Mouse (Mus musculus) brain, embryonic 14.5 days (tissue): Measurements from ENCODE around the gene Cyp1a2.

Source experiments
- CTCF ChIP-seq: fragments of 200-500 bp; IDR thresholded peaks from 2 replicates; pipeline ENCODE4 v1.5.1; 2012; ENCODE audit warnings: inconsistent platforms, mild to moderate bottlenecking, moderate library complexity, borderline replicate concordance; ENCODE audit not compliant: insufficient read depth, insufficient read length; ENCODE audit errors: extremely low read depth
- POLR2A ChIP-seq: fragments of 200-500 bp; IDR thresholded peaks from 2 replicates; pipeline ENCODE4 v1.6.1; 2012; ENCODE audit warnings: mild to moderate bottlenecking, inconsistent platforms, borderline replicate concordance; ENCODE audit not compliant: poor library complexity, insufficient read depth, insufficient read length, severe bottlenecking; ENCODE audit errors: extremely low read depth

- TF ChIP-seq CTCF, result no peak
- TF ChIP-seq POLR2A, result no peak
These were observed 39.0 kb downstream of the Cyp1a2 start for GRCm38 (mm10) chr9:57644442-57644943.
